Mouse (Mus musculus): ENCODE results near the gene Cog4. TPM values are rescaled to one million over a fixed set of nuclear protein-coding genes. Genes with fewer than 3 reads are reported as not detected.
"Not testable (repeated sequence)": the region's sequence is repeated elsewhere in the genome, so short reads cannot be mapped to it uniquely, and the experiment has no call there.

Gene Cog4
- total and polyA plus RNA-seq, 2 experiments from 2014 or later = 39.5 to 51.6 TPM

GRCm38 (mm10) chr8:110847171-110847549 lies 760 bp downstream of the Cog4 start:
- Histone ChIP-seq H3K36me3 (ENCODE audit: insufficient read depth, low read length) (peaks cover 44% of the 10 kb centered on the region), H3K9ac (replicated peaks; ENCODE audit: low read length) (peak overlapping the region; percentile 83), H3K27me3 (ENCODE audit: insufficient read depth, low read length) (no peaks in the 10 kb centered on the region), H3K27ac (peak overlapping the region; percentile 94), H3K4me2 (ENCODE audit: low read depth, low read length) (peak overlapping the region; percentile 88), H3K4me1 (ENCODE audit: insufficient read depth, low read length) (peaks cover 12% of the 10 kb centered on the region), H3K9me3 (ENCODE audit: low read length) (no peaks in the 10 kb centered on the region), H3K4me3 (ENCODE audit: low read length) (peak overlapping the region; percentile 79)
- no peak for DNase-seq (ENCODE audit: low spot score)
- no peak for TF ChIP-seq CTCF (IDR thresholded peaks at IDR 0.05; ENCODE audit: low read depth)
- 1% methylated on average over 13 of the region's 13 CpGs for WGBS
- peak; percentile 16; the same call in 1 of the 2 replicates for ATAC-seq

- no peaks in the 10 kb centered on the region for H3K9me3 ChIP-seq (ENCODE audit: low read length)
- H3K27me3 ChIP-seq (ENCODE audit: insufficient read depth, low read length) = no peaks in the 10 kb centered on the region
- no peak overlapping the region for H3K27ac ChIP-seq
- TF ChIP-seq CTCF (IDR thresholded peaks at IDR 0.05; ENCODE audit: low read depth) = no peak
- 67% methylated on average over 14 of the region's 14 CpGs for WGBS
- DNase-seq (ENCODE audit: low spot score) (no peak), ATAC-seq (no peak)
- peaks cover 12% of the 10 kb centered on the region for H3K4me1 ChIP-seq (ENCODE audit: insufficient read depth, low read length)
- H3K9ac ChIP-seq (replicated peaks; ENCODE audit: low read length) = peak overlapping the region; percentile 83; the same call in 1 of the 2 replicates
- H3K4me2 ChIP-seq (ENCODE audit: low read depth, low read length) = peak overlapping the region; percentile 88
- H3K4me3 ChIP-seq (ENCODE audit: low read length) = peak overlapping the region; percentile 79
- H3K36me3 ChIP-seq (ENCODE audit: insufficient read depth, low read length) = peaks cover 44% of the 10 kb centered on the region
These were observed 1.5 kb downstream of the Cog4 start for GRCm38 (mm10) chr8:110847645-110848495.

- TF ChIP-seq CTCF (IDR thresholded peaks at IDR 0.05; ENCODE audit: low read depth) = no peak
- Histone ChIP-seq H3K4me1 (ENCODE audit: insufficient read depth, low read length) (peaks cover 5% of the 10 kb centered on the region; the same call in 1 of the 2 replicates), H3K36me3 (ENCODE audit: insufficient read depth, low read length) (peaks cover 53% of the 10 kb centered on the region), H3K4me2 (ENCODE audit: low read depth, low read length) (no peak overlapping the region), H3K27ac (no peak overlapping the region), H3K9ac (replicated peaks; ENCODE audit: low read length) (no peak overlapping the region), H3K27me3 (ENCODE audit: insufficient read depth, low read length) (no peaks in the 10 kb centered on the region), H3K4me3 (ENCODE audit: low read length) (no peak overlapping the region), H3K9me3 (ENCODE audit: low read length) (no peaks in the 10 kb centered on the region)
- ATAC-seq (no peak), DNase-seq (ENCODE audit: low spot score) (no peak)
- 97% methylated on average over 10 of the region's 10 CpGs for WGBS
These were observed 4.8 kb downstream of the Cog4 start for GRCm38 (mm10) chr8:110851186-110851585.

GRCm38 (mm10) chr8:110856073-110856472 lies 9.7 kb downstream of the Cog4 start:
- H3K27ac ChIP-seq; H3K4me1 ChIP-seq (ENCODE audit: insufficient read depth, low read length); H3K4me2 ChIP-seq (ENCODE audit: low read depth, low read length); DNase-seq (ENCODE audit: low spot score); H3K9me3 ChIP-seq (ENCODE audit: low read length); H3K4me3 ChIP-seq (ENCODE audit: low read length); H3K27me3 ChIP-seq (ENCODE audit: insufficient read depth, low read length); ATAC-seq; H3K9ac ChIP-seq (replicated peaks; ENCODE audit: low read length): not testable (repeated sequence)
- 96% methylated on average over 3 of the region's 4 CpGs for WGBS
- peaks cover 76% of the 10 kb centered on the region for H3K36me3 ChIP-seq (ENCODE audit: insufficient read depth, low read length)

GRCm38 (mm10) chr8:110856760-110857461 lies 10.5 kb downstream of the Cog4 start:
- no peak overlapping the region for H3K9ac ChIP-seq (replicated peaks; ENCODE audit: low read length)
- H3K4me1 ChIP-seq (ENCODE audit: insufficient read depth, low read length) = no peaks in the 10 kb centered on the region
- H3K4me3 ChIP-seq (ENCODE audit: low read length) = no peak overlapping the region
- no peak overlapping the region for H3K4me2 ChIP-seq (ENCODE audit: low read depth, low read length)
- H3K27ac ChIP-seq = no peak overlapping the region
- H3K27me3 ChIP-seq (ENCODE audit: insufficient read depth, low read length) = no peaks in the 10 kb centered on the region
- 85% methylated on average over 4 of the region's 5 CpGs for WGBS
- peak; percentile 24 for TF ChIP-seq CTCF (IDR thresholded peaks at IDR 0.05; ENCODE audit: low read depth)
- DNase-seq (ENCODE audit: low spot score) = no peak
- no peaks in the 10 kb centered on the region for H3K9me3 ChIP-seq (ENCODE audit: low read length)
- no peak for ATAC-seq
- H3K36me3 ChIP-seq (ENCODE audit: insufficient read depth, low read length) = peaks cover 74% of the 10 kb centered on the region

- DNase-seq (ENCODE audit: low spot score) = peak; percentile 30
- Histone ChIP-seq H3K4me1 (ENCODE audit: insufficient read depth, low read length) (no peaks in the 10 kb centered on the region), H3K4me3 (ENCODE audit: low read length) (no peak overlapping the region), H3K9me3 (ENCODE audit: low read length) (no peaks in the 10 kb centered on the region), H3K27ac (no peak overlapping the region), H3K27me3 (ENCODE audit: insufficient read depth, low read length) (no peaks in the 10 kb centered on the region), H3K36me3 (ENCODE audit: insufficient read depth, low read length) (peaks cover 77% of the 10 kb centered on the region), H3K4me2 (ENCODE audit: low read depth, low read length) (no peak overlapping the region), H3K9ac (replicated peaks; ENCODE audit: low read length) (no peak overlapping the region)
- no peak for ATAC-seq
- 83% methylated on average over 7 of the region's 7 CpGs for WGBS
- peak; percentile 44; the same call in 1 of the 2 replicates for TF ChIP-seq CTCF (IDR thresholded peaks at IDR 0.05; ENCODE audit: low read depth)
These were observed 13.5 kb downstream of the Cog4 start for GRCm38 (mm10) chr8:110859651-110860501.

GRCm38 (mm10) chr8:110861347-110862025 lies 15.1 kb downstream of the Cog4 start:
- ATAC-seq = not testable (repeated sequence)
- 96% methylated on average over 7 of the region's 7 CpGs for WGBS

More at GRCm38 (mm10) chr8:110861347-110862025, 15.1 kb downstream of the Cog4 start:
- not testable (repeated sequence) for DNase-seq (ENCODE audit: low spot score); H3K4me2 ChIP-seq (ENCODE audit: low read depth, low read length); H3K9ac ChIP-seq (replicated peaks; ENCODE audit: low read length); H3K9me3 ChIP-seq (ENCODE audit: low read length); H3K4me1 ChIP-seq (ENCODE audit: insufficient read depth, low read length); H3K27ac ChIP-seq; H3K27me3 ChIP-seq (ENCODE audit: insufficient read depth, low read length); H3K4me3 ChIP-seq (ENCODE audit: low read length)
- H3K36me3 ChIP-seq (ENCODE audit: insufficient read depth, low read length) = peaks cover 83% of the 10 kb centered on the region
